Mouse (Mus musculus) kidney, adult 18-20 months (tissue): Measurements from ENCODE around the gene H3f3b.

Source experiments
- DNase-seq: peaks from one replicate; pipeline ENCODE4 v3.0.0; 2021

H3f3b gene

GRCm38 (mm10) chr11:115999027-115999426 lies 28.7 kb downstream of the H3f3b start:
- DNase-seq = no peak

GRCm38 (mm10) chr11:115997662-115998061 lies 30.1 kb downstream of the H3f3b start:
- DNase-seq = no peak

GRCm38 (mm10) chr11:115997047-115997446 lies 30.7 kb downstream of the H3f3b start:
- no peak for DNase-seq

DNA sequence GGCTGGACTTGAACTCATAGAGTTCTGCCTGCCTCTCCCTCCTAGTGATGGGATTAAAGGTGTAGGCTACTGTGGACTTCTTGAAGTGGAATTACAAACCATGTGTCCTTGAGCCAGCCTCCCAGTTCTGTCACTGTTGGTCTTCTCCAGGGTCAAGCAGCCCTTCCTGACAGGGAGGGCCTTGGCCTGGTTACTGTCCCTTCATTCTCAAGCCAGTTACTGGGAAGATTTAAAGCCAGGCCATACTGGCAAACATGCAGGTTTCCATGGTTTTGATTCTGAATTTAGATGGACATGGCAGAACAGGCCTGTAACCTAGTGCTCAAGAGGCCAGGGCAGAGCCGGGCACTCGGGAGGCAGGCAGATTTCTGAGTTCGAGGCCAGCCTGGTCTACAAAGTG lies 32.5 kb downstream of the H3f3b start:
- no peak for DNase-seq

DNA sequence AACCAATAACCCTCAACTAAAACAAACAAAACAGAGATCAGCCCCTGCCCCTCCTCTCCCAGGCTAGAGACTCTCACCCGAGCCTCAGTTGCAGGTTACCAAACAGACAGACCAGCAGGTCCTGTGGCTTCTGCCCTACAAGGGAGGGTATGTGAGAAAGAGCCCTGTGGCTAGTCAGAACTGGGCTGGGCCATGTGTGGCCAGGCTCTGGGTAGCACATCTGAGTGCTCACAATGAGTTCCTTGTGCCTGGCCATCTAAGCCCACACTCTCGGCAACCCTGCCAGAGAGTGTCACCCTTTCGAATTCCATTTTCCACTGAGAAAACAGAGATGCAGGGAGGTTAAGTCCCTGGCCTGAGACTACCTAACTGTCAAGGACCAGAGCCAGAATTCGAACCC lies 35.7 kb downstream of the H3f3b start:
- no peak for DNase-seq

- DNase-seq = no peak
These were observed 38.1 kb downstream of the H3f3b start for GRCm38 (mm10) chr11:115989686-115990085.

GRCm38 (mm10) chr11:115983291-115983690 lies 44.5 kb downstream of the H3f3b start:
- DNase-seq = no peak

GRCm38 (mm10) chr11:115982472-115982871 lies 45.3 kb downstream of the H3f3b start:
- DNase-seq = no peak

DNA sequence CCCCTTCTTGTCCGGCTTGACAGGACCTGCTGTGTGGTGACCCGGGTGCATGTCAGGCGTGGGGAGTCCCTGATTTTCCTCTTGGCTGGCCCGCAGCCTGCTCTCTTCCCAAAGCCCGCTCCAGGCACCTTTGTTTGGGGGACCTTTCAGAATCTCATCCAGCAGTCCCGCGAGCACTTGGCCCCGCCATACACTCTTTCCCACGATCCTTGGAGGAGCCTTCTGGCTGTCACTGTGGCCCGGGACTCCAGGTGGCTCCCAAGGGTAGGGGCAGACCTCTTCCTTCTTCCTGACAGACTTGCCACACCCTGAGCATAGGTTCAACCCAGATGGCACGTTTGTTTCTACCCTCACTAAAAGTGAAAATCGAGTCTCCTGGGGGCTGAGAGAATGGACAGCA lies 52.2 kb downstream of the H3f3b start:
- DNase-seq = no peak

- no peak for DNase-seq
These were observed 52.7 kb downstream of the H3f3b start for GRCm38 (mm10) chr11:115975083-115975420.

DNA sequence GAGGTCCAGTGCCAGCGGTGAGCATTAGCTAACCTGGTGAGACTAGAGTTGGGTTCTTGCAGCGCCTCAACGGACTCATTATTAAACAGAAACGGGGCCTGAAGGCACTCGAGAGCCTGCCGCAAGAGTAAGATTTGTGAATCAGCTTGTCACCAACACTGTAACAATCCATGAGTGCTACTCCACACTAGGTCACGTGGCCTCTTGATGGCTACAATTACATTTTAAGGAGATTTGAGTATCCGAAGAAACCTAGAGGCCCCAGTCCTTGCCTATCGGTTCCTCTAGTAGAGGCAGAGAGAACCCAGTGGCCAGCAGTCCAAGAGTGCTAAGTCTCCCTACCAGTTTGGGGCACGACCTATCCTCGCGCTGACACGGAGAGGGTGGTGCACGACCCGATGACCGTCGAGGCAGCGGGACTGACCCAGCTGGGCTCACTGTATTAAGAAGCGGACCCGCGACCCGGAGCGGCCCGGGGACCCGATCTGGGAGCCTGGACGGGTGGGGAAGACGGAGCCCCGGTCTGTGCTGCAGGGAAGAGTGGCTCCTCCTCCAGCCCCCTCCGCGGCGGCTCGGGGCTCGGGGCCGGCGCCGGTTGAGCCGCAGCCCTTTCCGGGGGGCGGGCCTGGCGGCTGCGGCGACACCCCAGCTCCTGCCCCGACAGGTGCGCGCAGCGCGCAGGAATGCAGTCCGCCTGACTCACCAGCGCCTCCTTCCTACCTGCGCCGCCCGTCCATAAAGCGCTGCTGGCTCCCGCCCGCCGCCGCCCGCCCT lies 53.3 kb downstream of the H3f3b start, which contains the start of gene Itgb4:
TSS of gene Itgb4 (plus strand) at position 401 of the 774 bp plus-strand sequence.
- DNase-seq = peak; percentile 72
